Mouse (Mus musculus) urinary bladder, postnatal 14 days (tissue): ENCODE results near the gene Acot13.

Source experiments
- DNase-seq: peaks from one replicate; pipeline ENCODE4 v3.0.0; 2021; ENCODE audit warnings: low spot score

Gene Acot13

DNA sequence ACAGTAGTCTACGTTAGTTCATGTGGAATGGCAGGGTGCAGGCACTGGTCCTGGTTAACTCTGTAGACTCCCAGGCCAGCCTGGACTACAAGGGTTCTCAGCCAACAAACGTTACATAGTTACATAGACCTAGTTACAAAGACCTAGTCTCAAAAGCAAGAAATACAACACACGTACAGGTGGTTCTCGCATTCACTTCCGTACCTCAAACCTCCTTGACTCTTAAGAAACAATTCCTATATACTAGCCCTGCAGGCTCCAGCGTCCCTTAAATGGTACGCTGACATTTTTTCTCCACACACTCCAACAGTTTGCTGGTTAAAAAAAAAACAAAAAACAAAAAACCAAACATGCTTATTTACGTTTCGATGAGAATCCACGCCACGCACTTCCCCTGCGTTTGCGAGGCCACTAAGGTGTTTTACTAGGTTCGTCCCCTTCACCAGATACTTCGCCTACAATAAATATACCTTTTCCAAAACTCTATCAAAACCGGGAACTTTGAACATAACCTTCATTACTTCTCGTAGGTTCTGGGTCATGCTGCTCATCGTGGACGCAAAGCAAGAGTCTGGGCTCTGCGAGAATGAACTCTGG, 486 bp downstream of the Acot13 start:
- DNase-seq = no peak

GRCm38 (mm10) chr13:24826116-24826515, 5.2 kb downstream of the Acot13 start:
- no peak for DNase-seq

GRCm38 (mm10) chr13:24825587-24825986, 5.8 kb downstream of the Acot13 start:
- no peak for DNase-seq

DNA sequence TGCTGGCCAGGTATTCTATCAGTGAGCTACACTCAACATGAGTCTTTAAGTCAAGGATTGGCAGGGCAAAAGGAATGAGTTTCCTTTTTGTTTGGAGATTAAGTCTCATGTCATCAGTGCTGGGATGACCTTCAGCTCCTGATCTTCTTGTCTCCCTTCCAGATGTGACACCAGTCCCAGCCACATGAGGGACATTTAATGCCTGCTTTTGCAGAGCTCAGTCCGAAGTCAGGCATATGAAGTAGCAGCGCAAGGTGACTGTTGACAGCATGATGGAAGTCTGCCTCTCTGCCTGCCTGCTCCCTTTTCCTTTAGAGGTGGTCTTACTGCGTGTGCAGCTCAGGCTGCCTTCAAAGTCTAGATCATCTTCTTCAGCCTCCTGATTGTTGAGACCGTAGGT, 6.7 kb downstream of the Acot13 start:
- DNase-seq = no peak

- no peak for DNase-seq
These were observed 8.5 kb downstream of the Acot13 start for GRCm38 (mm10) chr13:24822663-24823343.

- DNase-seq = no peak
These were observed 11.4 kb downstream of the Acot13 start for GRCm38 (mm10) chr13:24819931-24820330.

DNA sequence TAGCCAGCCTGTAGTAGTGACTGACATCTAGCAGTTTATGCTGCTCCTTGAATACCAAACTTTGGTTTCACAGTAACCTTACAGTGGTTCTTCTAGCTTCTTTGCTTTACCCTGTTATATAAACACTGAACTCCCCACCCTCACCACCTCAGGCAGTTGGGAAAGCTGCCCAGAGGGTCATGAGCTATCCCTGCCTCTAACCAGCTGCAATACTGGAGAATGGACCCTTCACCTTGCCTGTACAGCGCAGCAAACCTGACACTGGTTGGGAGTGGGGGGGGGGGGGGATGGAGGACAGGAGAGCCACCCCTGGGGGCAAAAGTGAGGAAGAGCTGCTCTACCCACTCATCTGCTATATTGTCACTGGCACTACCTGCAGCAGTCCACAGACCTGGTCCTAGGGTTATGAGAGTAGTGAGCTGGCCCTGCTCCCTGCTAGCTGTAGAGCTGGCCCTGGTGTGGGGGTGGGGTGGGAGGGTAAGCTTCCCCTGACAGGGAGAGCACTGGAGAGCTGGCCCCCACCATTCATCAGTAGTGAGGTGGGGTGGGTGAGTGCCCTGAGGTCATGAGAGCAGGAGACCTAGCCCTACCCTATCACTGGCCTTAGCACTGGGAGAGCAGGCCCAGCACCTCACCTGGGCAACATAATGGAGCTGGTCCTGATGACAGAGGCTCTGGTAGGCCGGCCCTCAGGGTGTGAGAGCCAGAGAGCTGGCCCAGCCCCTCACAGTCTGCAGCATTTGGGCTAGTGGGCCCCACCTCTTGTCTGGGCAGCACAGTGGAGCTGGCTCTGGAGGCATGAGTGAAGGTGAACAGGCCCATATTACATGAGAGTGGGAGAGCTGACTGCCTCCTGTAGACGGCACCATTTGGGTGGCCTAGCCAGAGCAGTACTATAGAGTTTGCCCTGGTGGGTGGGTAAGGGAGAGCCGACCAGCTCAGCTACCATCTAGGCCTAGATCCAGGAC, 14.9 kb downstream of the Acot13 start:
- DNase-seq = no peak

DNA sequence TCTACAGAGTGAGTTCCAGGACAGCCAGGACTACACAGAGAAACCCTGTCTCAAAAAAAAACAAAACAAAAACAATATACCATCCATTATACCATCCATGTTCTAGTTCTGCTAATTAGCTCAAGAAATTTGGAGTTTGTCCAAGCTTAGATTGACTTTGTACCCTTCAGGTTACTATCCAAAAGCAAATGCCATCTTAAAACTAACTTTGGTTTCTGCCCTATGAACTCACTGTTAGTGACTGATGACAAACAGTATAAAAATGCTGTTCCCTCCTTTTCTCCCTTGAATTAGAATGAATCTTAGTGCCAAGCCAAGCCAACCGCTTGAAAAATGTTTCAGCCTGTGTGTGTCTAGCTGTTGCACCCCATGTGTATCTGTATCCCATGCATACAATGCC, 16.7 kb downstream of the Acot13 start:
- DNase-seq = no peak

DNA sequence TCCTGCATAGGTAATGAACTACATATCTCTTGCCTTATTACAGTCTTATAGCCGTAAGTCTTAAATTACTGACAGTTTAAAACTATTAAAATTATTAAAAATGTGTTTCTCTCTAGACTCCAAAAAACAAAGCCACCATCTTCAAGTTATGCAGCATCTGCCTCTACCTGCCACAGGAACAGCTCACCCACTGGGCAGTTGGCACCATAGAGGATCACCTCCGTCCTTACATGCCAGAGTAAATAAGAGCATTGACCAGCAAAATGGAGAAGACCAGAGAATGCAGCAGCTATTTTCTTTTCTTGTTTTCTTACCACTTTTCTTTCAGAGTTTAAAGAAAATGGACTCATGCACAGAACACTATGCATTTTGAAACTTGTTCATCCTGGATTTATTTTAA, 18.8 kb downstream of the Acot13 start:
- DNase-seq = no peak

DNA sequence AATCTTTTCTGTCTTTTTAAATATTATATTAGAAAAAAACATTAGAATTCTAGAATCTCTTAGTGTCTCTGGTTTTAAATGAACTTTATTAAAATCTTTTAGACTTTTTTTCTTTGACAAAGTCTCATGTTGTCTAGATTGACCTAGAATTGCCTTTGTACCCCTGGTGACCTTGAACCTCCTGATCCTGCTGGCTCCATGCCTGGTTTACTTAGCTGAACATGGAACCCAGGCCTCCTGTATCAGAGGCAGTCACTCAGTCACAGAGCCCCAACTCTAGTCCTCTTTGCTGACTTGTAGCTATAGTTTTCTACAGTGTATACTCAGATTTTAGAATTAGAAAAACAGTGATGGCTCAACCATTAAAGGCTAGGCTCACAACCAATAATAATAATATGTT, 25.3 kb downstream of the Acot13 start:
- DNase-seq = no peak

DNA sequence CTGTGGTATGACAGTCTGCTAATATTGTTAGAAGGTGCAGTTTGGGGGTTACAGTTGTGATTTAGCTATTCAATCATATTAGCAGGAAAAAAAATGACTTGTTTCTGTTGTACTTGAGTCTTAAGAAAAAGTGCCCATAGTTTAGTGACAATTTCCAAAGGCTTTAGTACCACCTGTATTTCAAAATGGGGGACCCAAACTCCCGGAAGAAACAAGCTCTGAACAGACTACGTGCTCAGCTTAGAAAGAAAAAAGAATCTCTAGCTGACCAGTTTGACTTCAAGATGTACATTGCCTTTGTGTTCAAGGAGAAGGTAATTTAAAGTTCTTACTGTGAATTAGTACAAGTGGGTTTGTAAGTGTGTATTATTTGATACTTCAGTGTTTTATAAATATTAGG, 28.1 kb downstream of the Acot13 start:
- DNase-seq = no peak

DNA sequence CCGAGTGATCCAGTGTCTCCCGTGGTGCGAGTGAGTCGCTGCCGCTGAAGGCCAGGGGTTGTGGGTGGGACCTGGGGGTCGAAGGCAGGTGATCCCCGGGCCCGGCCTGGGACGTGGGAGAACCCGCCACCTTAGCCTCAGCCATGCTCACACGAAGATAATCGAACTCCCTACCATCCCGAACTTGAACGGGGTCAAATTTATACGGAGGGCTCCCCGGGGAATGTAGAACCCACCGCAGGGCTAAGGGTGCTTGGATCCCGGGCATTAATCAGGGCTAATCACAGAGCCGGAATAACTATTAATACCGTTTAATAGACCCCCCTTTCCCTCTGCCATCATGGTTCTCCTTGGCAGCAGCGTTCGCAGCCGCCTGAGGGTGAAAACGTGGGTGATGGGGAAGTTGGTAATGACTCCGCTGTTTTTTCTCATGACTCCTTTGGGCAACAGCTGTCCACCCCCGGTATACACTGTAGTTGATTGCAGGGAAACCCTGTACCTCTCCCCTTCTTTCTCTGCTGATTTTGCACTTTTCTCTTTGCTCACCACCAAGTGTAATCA, 29.1 kb downstream of the Acot13 start:
- DNase-seq = peak; percentile 18

DNA sequence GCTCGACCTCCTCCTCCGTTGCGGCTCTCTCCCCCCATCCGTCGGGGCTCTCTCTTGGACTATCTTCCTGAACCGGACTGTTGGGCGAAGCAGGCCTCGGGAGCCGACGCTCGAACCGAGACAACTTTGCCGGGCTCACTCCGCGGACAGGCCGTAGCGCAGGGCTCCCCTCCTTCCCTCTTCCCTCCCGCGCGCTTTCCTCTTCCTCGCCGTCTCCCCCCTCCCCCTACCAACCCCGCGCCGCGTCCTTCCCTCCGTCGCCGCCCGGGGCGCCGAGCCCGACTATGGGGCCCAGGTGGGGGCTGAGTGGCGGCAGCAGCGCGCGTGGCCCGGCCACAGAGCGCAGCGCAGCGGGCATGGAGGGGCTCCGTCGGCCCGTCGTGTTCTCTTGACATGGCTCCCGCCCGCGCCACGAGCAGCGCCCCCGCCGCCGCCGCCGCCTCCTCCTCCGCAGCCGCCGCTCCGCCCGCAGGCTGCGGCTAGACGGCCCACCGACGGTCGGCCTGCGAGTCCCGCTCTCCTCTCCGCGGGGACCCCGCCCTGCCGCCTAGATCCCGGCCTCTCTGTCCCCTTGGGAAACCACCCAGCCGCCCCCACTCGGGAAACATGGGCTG, 29.9 kb downstream of the Acot13 start, which contains the start of gene BC005537:
BC005537 (plus strand) TSS at position 350 of the 614 bp plus-strand sequence.
- DNase-seq = peak; percentile 43

- DNase-seq = peak; percentile 98
These were observed 30.5 kb downstream of the Acot13 start for GRCm38 (mm10) chr13:24800674-24801307.

GRCm38 (mm10) chr13:24799925-24800673, 31.2 kb downstream of the Acot13 start:
- DNase-seq = peak; percentile 30

DNA sequence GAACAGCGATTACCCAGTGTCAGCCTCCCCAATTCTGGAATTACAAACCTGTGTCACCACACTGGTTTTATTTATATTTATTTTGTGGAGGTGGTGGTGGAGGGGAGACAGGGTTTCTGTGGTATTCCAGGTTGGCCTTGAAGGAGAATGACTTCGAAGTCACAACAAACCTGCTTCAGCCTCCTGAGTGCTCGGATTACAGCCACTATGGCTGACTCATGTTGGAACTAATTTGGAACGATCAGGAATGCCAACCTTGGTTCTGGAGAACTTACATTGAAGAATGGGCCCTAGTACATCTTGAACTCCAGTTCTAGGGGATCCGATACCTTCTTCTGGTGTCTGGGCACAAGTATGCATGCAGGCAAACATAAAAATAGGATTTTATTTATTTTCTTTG, 32.0 kb downstream of the Acot13 start:
- DNase-seq = no peak

- DNase-seq = no peak
These were observed 32.7 kb downstream of the Acot13 start for GRCm38 (mm10) chr13:24798686-24799085.

- peak; percentile 15 for DNase-seq
These were observed 38.8 kb downstream of the Acot13 start for GRCm38 (mm10) chr13:24792411-24793045.

GRCm38 (mm10) chr13:24791349-24791748, 40.0 kb downstream of the Acot13 start:
- DNase-seq = peak; percentile 20

GRCm38 (mm10) chr13:24787477-24787876, 43.9 kb downstream of the Acot13 start:
- no peak for DNase-seq
